Mouse (Mus musculus) embryonic fibroblast, embryonic 13.5 days (primary cell): ENCODE measurements around the gene Usp47.

ENCODE experiments used
- CTCF ChIP-seq: IDR thresholded peaks from 2 replicates; pipeline ENCODE4 v1.5.1; 2011; ENCODE audit warnings: mild to moderate bottlenecking, control low read depth, low read length, moderate library complexity, borderline replicate concordance; ENCODE audit not compliant: insufficient read depth
- POLR2A ChIP-seq: IDR thresholded peaks from 2 replicates; pipeline ENCODE4 v1.6.1; 2011; ENCODE audit warnings: low read depth, mild to moderate bottlenecking, control low read depth, low read length, moderate library complexity

GRCm38 (mm10) chr7:112014148-112014547, 9.2 kb upstream of the Usp47 start:
- TF ChIP-seq POLR2A (no peak), CTCF (no peak)
